ENCODE assay signal across 17 mouse cellular contexts in the genomic region with DNA sequence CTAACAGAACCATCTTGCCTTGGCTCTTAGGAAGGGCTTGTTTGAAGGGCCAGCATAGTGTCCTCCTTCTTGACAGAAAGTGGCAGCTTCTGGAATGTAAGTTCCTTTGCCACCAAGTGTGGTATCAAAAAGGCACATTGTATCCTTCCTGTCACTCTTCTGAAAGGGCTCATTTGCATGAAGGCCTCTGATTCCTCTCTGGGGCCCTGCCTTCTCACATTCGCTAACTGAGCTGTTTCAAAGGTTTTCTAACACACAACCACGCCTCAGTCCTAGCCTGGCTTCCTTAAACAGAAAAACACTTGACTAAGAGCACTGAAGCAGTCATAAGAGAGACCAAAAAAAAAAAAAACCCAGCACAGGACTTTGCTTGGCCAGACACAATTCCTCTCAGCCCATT.
A peak's percentile ranks its signal among the peaks of the same experiment; 100 is the strongest.
DNase-seq lines count a peak whose midpoint lies in the region; ATAC-seq and TF ChIP-seq lines count a peak whose summit lies in the region.
"Had no signal": no experiment of that assay in that cellular context is flagged by ENCODE, and none has a peak within 500 bp of the region (broad histone marks: within the 10 kb centered on the region; RNA-seq: fewer than 3 reads in every experiment).

No protein-coding gene starts in this region.

- TF ChIP-seq RAD21 in CH12.LX (IDR thresholded peaks at IDR 0.05; ENCODE audit: low read depth, low read length): no peak

- H3K9me3 ChIP-seq in lung, postnatal 0 days (ENCODE audit: low read length): no peaks in the 10 kb centered on the region
- H3K9me3 ChIP-seq in CH12.LX (replicated peaks; ENCODE audit: low read length): no peaks in the 10 kb centered on the region
- H3K9me3 ChIP-seq in forebrain, embryonic 15.5 days: no peaks in the 10 kb centered on the region
- H3K9me3 ChIP-seq: intestine, embryonic 15.5 days; lung, embryonic 15.5 days had no signal

- dilution Hi-C loops in CH12.LX (cut with MboI; ENCODE audit: extremely low pct_ligation_motif_present, extremely low pct_unique_long_range_greater_than_20kb, low sequenced_read_pairs): no loop called here

- WGBS in lung, postnatal 0 days: 56% methylated on average over 2 of the region's 2 CpGs
- WGBS in lung, adult 2 months: 65% methylated on average over 2 of the region's 2 CpGs
- 62% methylated on average over 2 of the region's 2 CpGs for WGBS in thymus, adult 2 months
- WGBS in spleen, adult 2 months: 17% methylated on average over 2 of the region's 2 CpGs
- 44% methylated on average over 2 of the region's 2 CpGs for WGBS in forebrain, embryonic 15.5 days

- in situ Hi-C loops in CH12.LX (cut with MboI; ENCODE audit: low pct_ligation_motif_present, low pct_unique_long_range_greater_than_20kb, low sequenced_read_pairs): loop anchor here (25.0 kb wide), 1 partner anchor 435 kb away; no protein-coding TSS in a partner anchor

- no peak for TF ChIP-seq CTCF in lung, postnatal 0 days (IDR thresholded peaks at IDR 0.05)
- TF ChIP-seq CTCF in lung, adult 2 months (IDR thresholded peaks at IDR 0.05; ENCODE audit: insufficient read depth, low read length): no peak
- TF ChIP-seq CTCF in thymus, adult 2 months (IDR thresholded peaks at IDR 0.05; ENCODE audit: borderline replicate concordance, control insufficient read depth, extremely low read depth, insufficient read depth, low read length, poor library complexity): no peak
- no peak for TF ChIP-seq CTCF in CH12.LX (conservative IDR thresholded peaks at IDR 0.05 in 1 of 2, IDR thresholded peaks at IDR 0.05 in 1 of 2; ENCODE audit: low read depth in 2 of 2, low read length in 2 of 2)
- TF ChIP-seq CTCF in spleen, adult 2 months (IDR thresholded peaks at IDR 0.05; ENCODE audit: extremely low read depth, insufficient read depth, insufficient read length, insufficient replicate concordance): no peak

- DNase-seq in lung, postnatal 0 days (ENCODE audit: low spot score): peak; percentile 39
- DNase-seq in lung, adult 2 months: no peak
- no peak for DNase-seq in thymus, adult 2 months
- DNase-seq in thymus, adult 18-20 months: no peak
- peak; percentile 84 for DNase-seq in CH12.LX (ENCODE audit: extremely low read depth)
- DNase-seq in spleen, adult 2 months (ENCODE audit: low read depth in 1 of 2, low spot score in 2 of 2): peak; percentile 47 to 57
- DNase-seq in embryo, embryonic 9.5 days (ENCODE audit: extremely low spot score): no peak
- DNase-seq: adrenal gland, adult 8-10 months; cerebellum, adult 9-11 months; gastrocnemius, postnatal 36 days; kidney, postnatal 36 days; right cerebral cortex, postnatal 4 days had no signal

- no peak overlapping the region for H3K4me2 ChIP-seq in lung, postnatal 0 days (replicated peaks; ENCODE audit: low read depth, low read length)
- peak overlapping the region; percentile 42 for H3K4me2 ChIP-seq in CH12.LX (ENCODE audit: insufficient read depth, low read depth, poor library complexity, severe bottlenecking)
- H3K4me2 ChIP-seq in forebrain, embryonic 15.5 days (replicated peaks): no peak overlapping the region
- H3K4me2 ChIP-seq: intestine, embryonic 15.5 days; liver, embryonic 11.5 days; lung, embryonic 15.5 days had no signal

- no peak for TF ChIP-seq EP300 in lung, postnatal 0 days (IDR thresholded peaks at IDR 0.05)
- no peak for TF ChIP-seq EP300 in CH12.LX (IDR thresholded peaks at IDR 0.05; ENCODE audit: low read length)

- no peaks in the 10 kb centered on the region for H3K36me3 ChIP-seq in lung, postnatal 0 days (ENCODE audit: insufficient read depth, low read length)
- peaks cover 12% of the 10 kb centered on the region; the same call in 1 of the 2 replicates for H3K36me3 ChIP-seq in thymus, adult 2 months (ENCODE audit: control insufficient read depth, insufficient read depth, low read length)
- H3K36me3 ChIP-seq in CH12.LX (replicated peaks in 1 of 2; ENCODE audit: control insufficient read depth in 1 of 2, insufficient read depth in 1 of 2, low read length in 1 of 2): peaks cover 38 to 77% of the 10 kb centered on the region in 2 experiments
- H3K36me3 ChIP-seq in spleen, adult 2 months (ENCODE audit: control insufficient read depth, insufficient read depth, low read length): peaks cover 8% of the 10 kb centered on the region; the same call in 1 of the 2 replicates
- 0 out of 2 replicates have a peak, but pooled peaks cover 11% of the 10 kb centered on the region for H3K36me3 ChIP-seq in forebrain, embryonic 15.5 days
- H3K36me3 ChIP-seq: intestine, embryonic 15.5 days had no signal

- H3K27ac ChIP-seq in lung, postnatal 0 days (ENCODE audit: low read length): no peak overlapping the region
- H3K27ac ChIP-seq in thymus, adult 2 months (ENCODE audit: control insufficient read depth, insufficient read depth, low read length): peak overlapping the region; percentile 65
- H3K27ac ChIP-seq in CH12.LX (ENCODE audit: insufficient read depth, low read depth): peak overlapping the region; percentile 87
- H3K27ac ChIP-seq in spleen, adult 2 months (ENCODE audit: insufficient read depth, low read length): peak overlapping the region; percentile 83
- H3K27ac ChIP-seq in forebrain, embryonic 15.5 days (replicated peaks): no peak overlapping the region
- H3K27ac ChIP-seq: intestine, embryonic 15.5 days; lung, embryonic 15.5 days had no signal

- H3K4me3 ChIP-seq in lung, postnatal 0 days (ENCODE audit: low read depth, low read length): no peak overlapping the region
- no peak overlapping the region for H3K4me3 ChIP-seq in lung, adult 2 months (replicated peaks; ENCODE audit: extremely low read depth, low read depth, low read length)
- H3K4me3 ChIP-seq in thymus, adult 2 months (ENCODE audit: control insufficient read depth, insufficient read depth, low read length): no peak overlapping the region
- no peak overlapping the region for H3K4me3 ChIP-seq in CH12.LX (replicated peaks in 1 of 3; ENCODE audit: low read depth in 2 of 3, low read length in 2 of 3, poor library complexity in 1 of 3)
- peak overlapping the region; percentile 31; the same call in 1 of the 2 replicates for H3K4me3 ChIP-seq in spleen, adult 2 months (ENCODE audit: extremely low read depth, insufficient read depth, insufficient read length)
- H3K4me3 ChIP-seq in forebrain, embryonic 15.5 days: no peak overlapping the region
- H3K4me3 ChIP-seq: intestine, embryonic 15.5 days; lung, embryonic 15.5 days had no signal

- TF ChIP-seq POLR2A in lung, adult 2 months (IDR thresholded peaks at IDR 0.05; ENCODE audit: borderline replicate concordance, extremely low read depth, low read depth, low read length): no peak
- no peak for TF ChIP-seq POLR2A in thymus, adult 2 months (IDR thresholded peaks at IDR 0.05; ENCODE audit: control insufficient read depth, extremely low read depth, insufficient read depth, low read length, poor library complexity)
- no peak for TF ChIP-seq POLR2A in CH12.LX (IDR thresholded peaks at IDR 0.05; ENCODE audit: low read depth, low read length)
- no peak; the same call in 1 of the 2 replicates for TF ChIP-seq POLR2A in spleen, adult 2 months (IDR thresholded peaks at IDR 0.05; ENCODE audit: low read depth, low read length)

- H3K27me3 ChIP-seq in lung, postnatal 0 days (replicated peaks; ENCODE audit: insufficient read depth, low read length): no peaks in the 10 kb centered on the region
- no peaks in the 10 kb centered on the region for H3K27me3 ChIP-seq in thymus, adult 2 months (ENCODE audit: control insufficient read depth, insufficient read depth, low read length)
- H3K27me3 ChIP-seq in CH12.LX (replicated peaks): no peaks in the 10 kb centered on the region
- no peaks in the 10 kb centered on the region for H3K27me3 ChIP-seq in spleen, adult 2 months (ENCODE audit: control insufficient read depth, insufficient read depth, low read length)
- H3K27me3 ChIP-seq in forebrain, embryonic 15.5 days: no peaks in the 10 kb centered on the region
- H3K27me3 ChIP-seq: intestine, embryonic 15.5 days; lung, embryonic 15.5 days had no signal

- H3K4me1 ChIP-seq in lung, postnatal 0 days (ENCODE audit: insufficient read depth, low read depth, low read length): 0 out of 2 replicates have a peak, but pooled peaks cover 3% of the 10 kb centered on the region
- peaks cover 2% of the 10 kb centered on the region; the same call in 1 of the 2 replicates for H3K4me1 ChIP-seq in lung, adult 2 months (ENCODE audit: control insufficient read depth, insufficient read depth, low read length)
- H3K4me1 ChIP-seq in thymus, adult 2 months (replicated peaks; ENCODE audit: control insufficient read depth, insufficient read depth, low read length): peaks cover 3% of the 10 kb centered on the region
- H3K4me1 ChIP-seq in CH12.LX (ENCODE audit: control insufficient read depth in 1 of 2, insufficient read depth in 2 of 2): peaks cover 22 to 77% of the 10 kb centered on the region in 2 experiments
- peaks cover 25% of the 10 kb centered on the region; the same call in 1 of the 2 replicates for H3K4me1 ChIP-seq in spleen, adult 2 months (ENCODE audit: control insufficient read depth, insufficient read depth, insufficient read length)
- H3K4me1 ChIP-seq in forebrain, embryonic 15.5 days: 0 out of 2 replicates have a peak, but pooled peaks cover 6% of the 10 kb centered on the region

- no peak overlapping the region for H3K9ac ChIP-seq in lung, postnatal 0 days (replicated peaks; ENCODE audit: low read depth)
- H3K9ac ChIP-seq in CH12.LX (ENCODE audit: insufficient read depth, low read depth): 0 out of 2 replicates have a peak overlapping the region, but pooled peaks have one; percentile 2
- H3K9ac ChIP-seq in forebrain, embryonic 15.5 days (replicated peaks): no peak overlapping the region
- H3K9ac ChIP-seq: intestine, embryonic 15.5 days; lung, embryonic 15.5 days had no signal

- no peaks in the 10 kb centered on the region; the same call in 1 of the 2 replicates for H3K79me2 ChIP-seq in CH12.LX (replicated peaks; ENCODE audit: control insufficient read depth, extremely low read depth, insufficient read depth, poor library complexity, severe bottlenecking)

- peak; percentile 25; the same call in 1 of the 2 replicates for ATAC-seq in lung, postnatal 0 days
- ATAC-seq in forebrain, embryonic 15.5 days (replicated peaks): no peak
- ATAC-seq: forebrain, embryonic 16.5 days; intestine, embryonic 15.5 days had no signal

TF ChIP-seq in CH12.LX, 34 proteins besides CTCF, POLR2A, EP300 and RAD21 (continues in another document):
- TF ChIP-seq POLR2AphosphoS2 (IDR thresholded peaks at IDR 0.05; ENCODE audit: low read depth, low read length) (no peak), ZNF384 (IDR thresholded peaks at IDR 0.05; ENCODE audit: low read depth, low read length) (peak; percentile 87), BHLHE40 (IDR thresholded peaks at IDR 0.05; ENCODE audit: low read depth, low read length) (peak; percentile 67; the same call in 1 of the 2 replicates), SIN3A (IDR thresholded peaks at IDR 0.05; ENCODE audit: low read length) (no peak), E2F4 (IDR thresholded peaks at IDR 0.05; ENCODE audit: insufficient replicate concordance, low read depth, low read length) (no peak), TBP (conservative IDR thresholded peaks at IDR 0.05; ENCODE audit: low read depth, low read length) (no peak), MAX (IDR thresholded peaks at IDR 0.05; ENCODE audit: low read length) (no peak), USF1 (IDR thresholded peaks at IDR 0.05; ENCODE audit: low read depth, low read length) (no peak), NRF1 (IDR thresholded peaks at IDR 0.05; ENCODE audit: low read depth, low read length) (no peak)

Comparison
In these comparisons a context has a peak if more than half of its experiments do, and no peak if none do; other contexts are left out.
1. DNase-seq: peak in lung, postnatal 0 days (single experiment), CH12.LX (single experiment) and spleen, adult 2 months (2 of 2); none in lung, adult 2 months (single experiment), thymus, adult 2 months (single experiment), thymus, adult 18-20 months (0 of 2) and embryo, embryonic 9.5 days (single experiment).
2. H3K27ac ChIP-seq: peak in thymus, adult 2 months (single experiment), CH12.LX (single experiment) and spleen, adult 2 months (single experiment); none in lung, postnatal 0 days (single experiment) and forebrain, embryonic 15.5 days (single experiment).